Mouse (Mus musculus): Measurements from ENCODE around the gene BC025920.
"Not testable (repeated sequence)": the region's sequence is repeated elsewhere in the genome, so short reads cannot be mapped to it uniquely, and the experiment has no call there.

BC025920 gene

GRCm38 (mm10) chr10:81641978-81642647, 36.0 kb downstream of the BC025920 start:
- in situ Hi-C loops (cut with MboI; ENCODE audit: low sequenced_read_pairs) = no loop called here

GRCm38 (mm10) chr10:81642648-81643448, 36.8 kb downstream of the BC025920 start:
- in situ Hi-C loops (cut with MboI; ENCODE audit: low sequenced_read_pairs) = no loop called here

GRCm38 (mm10) chr10:81643449-81644055, 37.5 kb downstream of the BC025920 start:
- in situ Hi-C loops (cut with MboI; ENCODE audit: low sequenced_read_pairs) = no loop called here

- in situ Hi-C loops (cut with MboI; ENCODE audit: low sequenced_read_pairs) = no loop called here
Measured at GRCm38 (mm10) chr10:81644162-81644561, 38.1 kb downstream of the BC025920 start.

GRCm38 (mm10) chr10:81644716-81645115, 38.6 kb downstream of the BC025920 start:
- in situ Hi-C loops (cut with MboI; ENCODE audit: low sequenced_read_pairs) = no loop called here

- in situ Hi-C loops (cut with MboI; ENCODE audit: low sequenced_read_pairs) = no loop called here
Measured at GRCm38 (mm10) chr10:81645391-81645790, 39.3 kb downstream of the BC025920 start.

- in situ Hi-C loops (cut with MboI; ENCODE audit: low sequenced_read_pairs) = no loop called here
Measured at GRCm38 (mm10) chr10:81646015-81646555, 40.0 kb downstream of the BC025920 start.

- in situ Hi-C loops (cut with MboI; ENCODE audit: low sequenced_read_pairs) = not testable (repeated sequence)
Measured at GRCm38 (mm10) chr10:81648803-81649775, 43.0 kb downstream of the BC025920 start, which contains the start of gene Gm10778. Gene Gm10778, plus strand, starts transcription at chr10:81649059.

GRCm38 (mm10) chr10:81655178-81655577, 49.1 kb downstream of the BC025920 start:
- in situ Hi-C loops (cut with MboI; ENCODE audit: low sequenced_read_pairs) = no loop called here

- in situ Hi-C loops (cut with MboI; ENCODE audit: low sequenced_read_pairs) = no loop called here
Measured at GRCm38 (mm10) chr10:81656174-81656573, 50.1 kb downstream of the BC025920 start.

All from CH12F3 (cell line).